ENCODE assay signal across 8 mouse cellular contexts in the genomic region with DNA sequence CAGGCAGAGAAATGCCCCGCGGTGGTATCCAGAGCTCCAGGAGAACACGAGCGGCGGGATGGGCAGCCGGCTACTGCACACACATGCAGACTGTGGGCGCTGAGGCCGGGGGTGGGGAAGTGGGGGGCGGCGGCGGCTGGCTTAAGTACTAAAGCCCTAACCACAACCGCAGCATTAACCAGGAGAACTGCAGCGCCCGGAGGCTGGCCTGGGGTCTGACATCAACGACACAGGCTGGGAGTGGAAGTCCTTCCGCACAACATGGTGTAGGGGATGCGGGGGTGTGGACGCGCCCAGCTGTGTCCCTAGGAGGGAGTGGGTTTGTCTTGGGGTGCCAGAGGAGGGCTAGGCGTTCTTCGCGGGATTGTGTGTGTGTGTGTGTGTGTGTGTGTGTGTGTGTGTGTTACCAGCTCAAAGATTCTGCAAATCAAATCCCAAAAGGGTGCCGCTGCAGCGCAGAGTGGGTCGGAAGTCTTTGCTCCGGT. TPM values are rescaled to one million over a fixed set of nuclear protein-coding genes. Genes with fewer than 3 reads are reported as not detected.
DNase-seq lines count a peak whose midpoint lies in the region; ATAC-seq lines count a peak whose summit lies in the region.

No protein-coding gene starts in this region.

- no peak for ATAC-seq in erythroblast, adult 5-6 weeks (replicated peaks; ENCODE audit: low FRiP score, poor library complexity, severe bottlenecking)
- ATAC-seq in limb, embryonic 15.5 days (ENCODE audit: insufficient number of reproducible peaks, low FRiP score, low TSS enrichment, low read depth) = no peak

- peak overlapping the region; percentile 90 for H3K4me2 ChIP-seq in limb, embryonic 15.5 days

- peaks cover 8% of the 10 kb centered on the region for H3K36me3 ChIP-seq in erythroblast, embryonic 14.5 days (ENCODE audit: control insufficient read depth)
- H3K36me3 ChIP-seq in limb, embryonic 15.5 days = no peaks in the 10 kb centered on the region

- 1% methylated on average over 26 of the region's 26 CpGs for WGBS in limb, embryonic 15.5 days

- peak overlapping the region; percentile 78 for H3K9ac ChIP-seq in limb, embryonic 15.5 days

- peak; percentile 67 to 70 for DNase-seq in cerebellum, postnatal 10 days
- DNase-seq in gastrocnemius, postnatal 25 days = peak; percentile 34
- DNase-seq in kidney, adult 11 months = peak; percentile 16
- DNase-seq in neural tube, embryonic 10.5 days (ENCODE audit: extremely low spot score, low spot score) = peak; percentile 63
- DNase-seq in testis, postnatal 10 days (ENCODE audit: low spot score) = peak; percentile 60

- peak overlapping the region; percentile 98; the same call in 1 of the 2 replicates for H3K27ac ChIP-seq in limb, embryonic 15.5 days

- H3K9me3 ChIP-seq in erythroblast, embryonic 14.5 days (ENCODE audit: control insufficient read depth, low read length) = no peaks in the 10 kb centered on the region
- H3K9me3 ChIP-seq in limb, embryonic 15.5 days = no peaks in the 10 kb centered on the region

- peaks cover 12% of the 10 kb centered on the region for H3K27me3 ChIP-seq in erythroblast, embryonic 14.5 days (ENCODE audit: control insufficient read depth)
- no peaks in the 10 kb centered on the region for H3K27me3 ChIP-seq in limb, embryonic 15.5 days

- peak overlapping the region; percentile 96 for H3K4me3 ChIP-seq in erythroblast, embryonic 14.5 days (replicated peaks)
- peak overlapping the region; percentile 87 for H3K4me3 ChIP-seq in limb, embryonic 15.5 days

- H3K4me1 ChIP-seq in erythroblast, embryonic 14.5 days (ENCODE audit: control insufficient read depth) = peaks cover 59% of the 10 kb centered on the region
- H3K4me1 ChIP-seq in limb, embryonic 15.5 days = peaks cover 39% of the 10 kb centered on the region

RNA-seq across cellular contexts. Expression of a gene that starts 2.0 kb away (rescaled TPM):
- polyA plus RNA-seq in erythroblast, embryonic 14.5 days (2012) = 0.37 and 0.38 TPM in 2 replicates
- 16.7 and 20.7 TPM in 2 replicates for total RNA-seq in erythroblast, adult 5-6 weeks (2015; ENCODE audit: low replicate concordance)
- 9.9 and 16.5 TPM in 2 replicates for total RNA-seq in erythroblast, adult 5-6 weeks (2017; ENCODE audit: low replicate concordance)
- 10 to 100 TPM; 13.4 to 15.0 TPM for total RNA-seq in gastrocnemius, postnatal 25 days (2021)
- 17.0 and 18.6 TPM in 2 replicates for polyA plus RNA-seq in limb, embryonic 15.5 days (2015; fragmentation: Nextera tagmentation; extraction: Ambion mirVana)

RNA-seq across cellular contexts. Expression of a gene that starts 2.6 kb away (rescaled TPM):
- 0.11 and 0.15 TPM in 2 replicates for polyA plus RNA-seq in erythroblast, embryonic 14.5 days (2012)
- 3.1 TPM in 1 of 2 replicates, not detected in the other for total RNA-seq in erythroblast, adult 5-6 weeks (2015; ENCODE audit: low replicate concordance)
- 0.43 TPM in 1 of 2 replicates, not detected in the other for total RNA-seq in erythroblast, adult 5-6 weeks (2017; ENCODE audit: low replicate concordance)
- total RNA-seq in gastrocnemius, postnatal 25 days (2021) = under 1 TPM; 0.27 to 0.33 TPM
- 2.4 TPM in 2 replicates for polyA plus RNA-seq in limb, embryonic 15.5 days (2015; fragmentation: Nextera tagmentation; extraction: Ambion mirVana)

Comparison
In these comparisons a context has a peak if more than half of its experiments do, and no peak if none do; other contexts are left out.
1. DNase-seq: peak in every context shown above with its lines; median percentile 68 in cerebellum, postnatal 10 days; 63 in neural tube, embryonic 10.5 days; 60 in testis, postnatal 10 days; 34 in gastrocnemius, postnatal 25 days; 16 in kidney, adult 11 months.